Mouse (Mus musculus): ENCODE results near the gene Fgfr2.

Fgfr2 gene

DNA sequence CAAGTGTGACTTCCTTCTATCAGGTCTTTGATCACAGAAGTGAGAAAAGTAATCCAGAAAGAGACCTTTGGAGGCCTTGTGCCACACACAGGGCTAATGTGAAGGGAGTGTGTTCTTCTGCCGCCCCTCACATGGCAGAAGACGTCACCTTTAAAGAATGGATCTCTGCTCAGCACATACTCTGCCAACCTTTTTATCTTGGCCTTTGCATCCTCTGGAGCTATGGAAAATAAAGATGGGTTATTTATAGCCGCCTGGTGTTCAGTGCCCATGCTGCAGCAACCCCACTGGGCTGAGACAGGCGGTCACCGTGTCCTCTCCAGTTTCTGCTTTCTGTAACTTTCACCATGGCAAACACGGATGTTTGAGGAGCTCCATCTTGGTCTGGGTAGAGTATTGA lies 1515.1 kb downstream of the Fgfr2 start:
- no peak for DNase-seq

DNA sequence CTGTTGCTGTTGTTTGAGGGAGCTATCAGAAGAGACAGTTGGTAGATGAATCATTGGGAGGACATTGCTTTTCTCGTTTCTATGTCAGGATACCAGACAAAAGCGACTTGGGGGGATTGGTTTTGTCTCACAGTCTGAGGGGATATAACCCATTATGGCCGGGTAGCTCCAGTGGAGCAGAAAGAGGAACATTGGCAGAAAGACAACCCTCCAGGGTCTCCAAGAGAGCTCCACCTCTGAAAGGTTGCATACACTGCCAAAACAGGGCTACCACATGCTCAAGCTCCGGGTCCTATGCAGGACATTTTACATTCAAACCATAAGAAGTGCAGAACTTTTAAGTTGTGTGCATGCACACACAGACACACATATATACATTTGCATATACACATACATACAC lies 1517.7 kb downstream of the Fgfr2 start:
- DNase-seq, result no peak

GRCm38 (mm10) chr7:131604946-131605345 lies 1518.2 kb downstream of the Fgfr2 start:
- no peak for DNase-seq

GRCm38 (mm10) chr7:131603186-131603585 lies 1520.0 kb downstream of the Fgfr2 start:
- no peak for DNase-seq

GRCm38 (mm10) chr7:131602106-131602505 lies 1521.0 kb downstream of the Fgfr2 start:
- DNase-seq, result no peak

GRCm38 (mm10) chr7:131598483-131598824 lies 1524.7 kb downstream of the Fgfr2 start:
- DNase-seq, result no peak

GRCm38 (mm10) chr7:131597779-131598482 lies 1525.2 kb downstream of the Fgfr2 start:
- no peak for DNase-seq

- no peak for DNase-seq
These were observed 1537.6 kb downstream of the Fgfr2 start for GRCm38 (mm10) chr7:131585551-131585950.

- DNase-seq, result no peak
These were observed 1541.0 kb downstream of the Fgfr2 start for GRCm38 (mm10) chr7:131582178-131582577.

- DNase-seq, result no peak
These were observed 1547.9 kb downstream of the Fgfr2 start for GRCm38 (mm10) chr7:131575246-131575645.

DNA sequence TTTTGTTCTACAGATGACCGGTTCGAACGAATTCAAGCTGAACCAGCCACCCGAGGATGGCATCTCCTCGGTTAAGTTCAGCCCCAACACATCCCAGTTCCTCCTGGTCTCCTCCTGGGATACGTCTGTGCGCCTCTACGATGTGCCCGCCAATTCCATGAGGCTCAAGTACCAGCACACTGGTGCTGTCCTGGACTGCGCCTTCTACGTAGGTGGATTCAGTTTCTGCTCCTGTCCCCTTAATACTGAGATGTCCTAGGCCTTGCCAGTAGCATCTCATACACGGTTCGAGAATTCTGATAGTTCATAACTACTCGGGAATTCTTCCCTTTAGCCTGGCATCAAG lies 1562.5 kb downstream of the Fgfr2 start:
- DNase-seq, result no peak

- DNase-seq, result peak; percentile 91
These were observed 1563.0 kb downstream of the Fgfr2 start, which contains the start of gene Bub3 for GRCm38 (mm10) chr7:131559986-131560696. Bub3 (plus strand) TSS chr7:131560222.

GRCm38 (mm10) chr7:131557751-131558150 lies 1565.4 kb downstream of the Fgfr2 start:
- DNase-seq, result no peak

GRCm38 (mm10) chr7:131556541-131557271 lies 1566.4 kb downstream of the Fgfr2 start:
- DNase-seq, result no peak

DNA sequence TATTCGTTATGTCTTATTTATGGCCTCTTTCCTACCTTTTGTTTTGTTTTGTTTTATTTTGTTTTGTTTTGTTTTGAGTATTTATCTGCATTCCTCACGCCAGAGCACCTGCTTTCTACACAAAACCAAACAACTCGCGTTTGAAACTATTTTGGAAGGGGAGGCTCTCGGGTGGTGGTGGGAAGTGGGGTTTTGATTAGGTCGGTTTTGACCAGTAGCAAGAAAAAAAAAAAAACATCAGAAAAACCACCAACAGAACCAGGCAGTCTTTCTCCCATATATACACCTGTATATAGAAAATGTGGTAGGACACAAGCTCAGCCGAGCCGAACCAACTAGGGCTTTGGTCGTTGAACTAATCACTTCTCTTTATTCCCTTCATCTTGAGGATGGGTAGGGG lies 1567.0 kb downstream of the Fgfr2 start:
- no peak for DNase-seq

DNA sequence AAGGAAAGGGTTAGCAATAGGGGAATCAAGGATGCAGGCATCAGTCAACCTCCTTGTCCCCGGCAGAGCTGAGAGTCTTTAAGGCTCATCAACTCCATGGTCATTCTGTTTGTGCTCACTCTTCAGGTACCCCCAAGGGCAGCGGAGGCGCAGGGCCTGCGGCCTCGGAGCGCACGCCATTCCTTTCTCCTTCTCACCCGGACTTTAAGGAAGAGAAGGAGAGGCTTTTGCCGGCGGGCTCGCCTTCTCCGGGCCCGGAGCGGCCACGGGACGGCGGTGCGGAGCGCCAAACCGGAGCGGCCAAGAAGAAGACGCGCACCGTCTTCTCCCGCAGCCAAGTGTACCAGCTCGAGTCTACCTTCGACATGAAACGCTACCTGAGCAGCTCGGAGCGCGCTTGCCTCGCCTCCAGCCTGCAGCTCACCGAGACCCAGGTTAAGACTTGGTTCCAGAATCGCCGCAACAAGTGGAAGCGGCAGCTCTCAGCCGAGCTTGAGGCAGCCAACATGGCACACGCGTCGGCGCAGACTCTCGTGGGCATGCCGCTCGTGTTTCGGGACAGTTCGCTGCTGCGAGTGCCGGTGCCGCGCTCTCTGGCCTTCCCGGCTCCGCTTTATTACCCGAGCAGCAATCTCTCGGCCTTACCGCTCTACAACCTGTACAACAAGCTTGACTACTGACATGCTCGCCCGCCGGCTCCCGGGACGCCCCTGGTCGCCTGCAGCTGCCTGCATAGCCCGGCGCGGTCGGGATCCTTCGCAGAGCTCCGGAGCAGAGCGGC lies 1567.7 kb downstream of the Fgfr2 start:
- no peak for DNase-seq

DNA sequence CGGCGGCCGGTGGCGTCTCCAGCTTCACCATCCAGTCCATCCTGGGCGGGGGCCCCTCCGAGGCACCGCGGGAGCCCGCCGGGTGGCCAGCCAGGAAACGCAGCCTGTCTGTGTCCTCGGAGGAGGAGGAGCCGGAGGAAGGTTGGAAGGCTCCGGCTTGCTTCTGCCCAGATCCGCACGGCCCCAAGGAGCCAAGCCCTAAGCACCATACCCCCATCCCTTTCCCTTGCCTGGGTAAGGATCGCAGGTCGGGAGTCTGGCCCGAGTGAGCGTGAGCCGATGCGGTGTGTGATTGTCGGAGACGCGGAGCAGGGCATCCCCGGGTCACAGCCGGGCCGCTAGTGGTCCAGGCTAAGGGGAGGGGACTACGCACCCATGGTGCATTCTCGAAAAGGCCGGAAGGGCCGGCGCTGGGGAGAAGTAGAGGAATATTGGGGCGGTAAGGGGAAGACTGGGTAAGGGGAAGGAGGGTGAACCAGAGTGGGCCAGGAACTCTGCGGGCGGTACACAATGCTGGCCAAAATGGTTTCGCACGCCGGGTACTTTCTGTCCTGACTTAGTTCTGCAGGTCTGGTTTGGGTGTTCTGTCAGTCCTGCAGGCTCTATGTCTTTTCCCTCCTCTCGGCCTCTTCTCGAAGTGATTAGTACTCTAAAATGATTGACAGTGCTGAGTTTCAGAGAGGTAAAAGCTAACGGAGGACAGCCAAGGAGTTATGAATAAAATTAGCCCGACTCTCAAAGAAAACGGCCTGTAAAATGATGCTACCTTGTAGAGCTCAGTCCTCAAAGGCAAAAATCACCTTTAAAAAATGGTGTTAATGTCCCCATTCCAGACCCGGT lies 1568.6 kb downstream of the Fgfr2 start:
- no peak for DNase-seq

GRCm38 (mm10) chr7:131553771-131554175 lies 1569.4 kb downstream of the Fgfr2 start:
- no peak for DNase-seq

GRCm38 (mm10) chr7:131552781-131553180 lies 1570.4 kb downstream of the Fgfr2 start:
- no peak for DNase-seq

DNA sequence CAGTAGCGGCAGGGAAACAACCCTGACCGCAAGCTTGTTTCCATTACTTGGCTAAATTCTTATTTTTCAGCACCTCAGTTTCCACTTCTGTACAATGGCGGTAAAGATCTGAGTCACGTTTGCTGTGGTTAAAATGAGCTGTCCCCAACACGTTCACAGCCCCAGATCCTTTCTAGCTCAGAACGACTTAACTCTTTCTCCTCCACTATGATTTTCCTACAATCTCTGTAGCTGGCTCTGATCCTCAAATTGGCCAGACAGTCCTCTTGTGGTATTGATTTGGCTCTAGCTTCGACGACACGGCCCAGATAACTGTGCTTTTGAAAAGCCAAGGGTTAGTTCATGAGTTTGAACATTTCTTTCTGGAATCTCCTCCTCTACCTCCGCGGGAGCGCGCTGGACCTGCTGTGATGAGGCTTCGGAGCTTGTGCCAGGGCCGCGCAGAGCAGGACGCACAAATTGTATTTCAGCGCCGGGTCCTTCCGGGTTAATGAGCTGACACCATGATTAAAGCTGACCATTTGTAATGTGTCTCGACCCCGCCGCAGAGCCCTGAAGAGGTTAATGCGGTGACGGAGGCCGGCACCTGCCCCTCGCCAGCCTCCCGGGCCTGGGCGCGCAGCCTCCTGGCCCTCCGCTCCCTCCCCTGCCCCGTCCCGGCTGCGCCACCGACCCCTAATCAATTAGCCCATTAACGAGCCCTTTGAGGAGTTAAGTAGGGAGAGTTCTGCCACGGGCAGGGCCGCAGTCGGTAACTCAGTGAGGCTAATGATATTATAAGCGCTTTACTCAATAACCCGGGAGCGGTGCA lies 1571.0 kb downstream of the Fgfr2 start:
- DNase-seq, result no peak

DNA sequence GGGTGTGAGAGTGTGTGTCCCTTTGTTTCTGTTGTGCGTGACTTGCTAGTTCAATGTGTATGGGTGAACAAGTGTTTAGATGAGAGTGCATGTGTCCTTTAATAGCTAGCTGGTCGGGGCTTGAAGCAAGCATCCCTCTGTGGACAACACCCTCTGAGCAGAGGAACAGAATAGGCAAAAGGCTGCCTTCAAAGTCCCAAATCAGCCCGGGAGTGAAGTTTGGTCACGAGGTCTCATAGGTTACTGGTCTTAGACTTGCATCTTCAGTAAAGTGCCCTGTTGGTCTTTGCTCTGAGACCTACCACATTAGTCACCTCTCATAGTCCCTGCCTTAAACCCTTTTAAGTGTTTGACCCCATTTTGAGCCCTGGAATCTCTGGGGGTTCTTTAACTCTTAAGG lies 1571.7 kb downstream of the Fgfr2 start:
- no peak for DNase-seq
